Mouse (Mus musculus) embryo, embryonic 9.5 days (tissue): ENCODE results near the gene Bcar1.
A peak's percentile ranks its signal among the peaks of the same experiment; 100 is the strongest.

Experiments used
- DNase-seq: peaks from one replicate; pipeline ENCODE4 v3.0.0-alpha.2; 2017; ENCODE audit errors: extremely low spot score

Gene Bcar1

DNA sequence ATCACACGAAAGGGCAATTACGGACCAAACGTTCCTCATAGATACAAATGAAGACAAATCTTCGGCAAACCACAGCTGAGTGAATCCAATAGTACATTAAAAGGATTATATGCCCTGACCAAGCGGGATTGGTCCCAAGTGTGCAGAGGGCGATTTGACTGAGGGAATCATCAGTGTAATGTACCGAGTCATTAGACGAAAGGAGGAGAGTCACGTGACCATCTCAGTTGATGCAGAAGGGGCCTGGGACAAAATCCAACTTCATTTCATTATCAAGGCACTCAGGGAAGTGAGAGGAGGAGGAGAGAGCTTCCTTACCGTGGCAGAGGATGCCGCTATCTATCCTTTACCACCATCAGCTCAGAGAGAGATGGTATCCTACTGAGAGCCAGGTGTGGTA, 62.5 kb downstream of the Bcar1 start:
- no peak for DNase-seq

DNA sequence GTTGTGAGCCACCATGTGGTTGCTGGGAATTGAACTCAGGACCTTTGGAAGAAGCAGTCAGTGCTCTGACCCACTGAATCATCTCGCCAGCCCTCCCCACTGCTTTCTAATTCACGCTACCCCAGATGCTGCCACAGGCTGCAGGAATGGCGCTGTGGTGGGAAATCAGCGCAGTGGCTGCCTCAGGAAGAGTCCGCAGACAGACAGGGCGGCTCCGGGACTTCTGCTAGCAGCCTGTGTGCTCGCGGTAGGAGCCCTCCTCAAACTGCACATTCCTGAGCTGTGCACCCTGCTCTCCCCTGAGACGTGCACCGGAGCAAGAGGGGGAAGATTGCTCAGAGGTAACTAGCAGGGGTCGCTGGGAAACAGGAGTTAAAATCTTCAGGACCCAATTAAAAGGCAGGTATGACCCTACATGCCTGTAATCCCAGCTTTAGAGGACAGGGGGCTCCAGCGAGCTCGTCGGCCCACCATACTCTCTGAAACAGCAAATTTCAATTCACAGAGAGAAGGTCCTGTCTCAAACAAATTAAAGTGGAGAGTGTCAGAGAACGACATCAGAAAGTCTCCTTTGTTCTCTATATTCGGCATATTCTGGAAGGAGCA, 63.1 kb downstream of the Bcar1 start:
- peak; percentile 31 for DNase-seq

DNA sequence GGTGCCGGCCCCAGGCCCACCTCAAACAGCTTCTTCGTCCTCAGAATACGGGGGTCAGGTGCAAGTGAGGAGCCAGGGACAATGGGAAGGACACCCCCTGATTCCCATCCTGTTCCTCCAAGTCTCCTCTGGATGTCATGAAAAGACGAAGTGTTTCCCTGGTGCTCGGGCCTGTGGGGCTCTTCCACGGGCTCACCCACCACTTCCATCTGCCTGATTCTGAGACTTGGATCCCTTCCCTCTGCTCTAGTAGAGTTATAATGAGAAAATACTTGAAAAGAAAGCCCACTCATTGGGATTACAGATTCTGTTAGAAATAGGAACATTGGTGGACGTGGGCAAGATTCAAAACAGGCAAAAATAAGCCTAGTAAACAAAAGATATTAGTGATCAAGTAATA, 64.8 kb downstream of the Bcar1 start:
- DNase-seq: no peak

DNA sequence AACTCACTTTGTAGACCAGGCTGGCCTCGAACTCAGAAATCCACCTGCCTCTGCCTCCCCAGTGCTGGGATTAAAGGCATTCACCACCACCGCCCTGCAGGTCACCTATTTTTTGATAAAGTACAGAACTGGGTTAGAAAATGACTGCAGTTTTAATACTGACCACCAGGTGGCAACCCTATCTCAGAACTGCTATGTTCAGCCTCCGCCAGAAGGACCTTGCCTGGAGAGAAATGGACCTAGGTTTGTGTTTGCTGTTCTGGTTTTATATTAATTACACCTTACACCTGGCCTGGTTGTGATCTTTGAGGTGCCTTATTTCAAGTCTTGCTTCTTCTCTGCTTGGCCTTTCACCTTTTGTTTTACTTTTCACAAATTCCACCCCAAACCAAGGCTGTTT, 65.5 kb downstream of the Bcar1 start:
- DNase-seq: peak; percentile 67

DNA sequence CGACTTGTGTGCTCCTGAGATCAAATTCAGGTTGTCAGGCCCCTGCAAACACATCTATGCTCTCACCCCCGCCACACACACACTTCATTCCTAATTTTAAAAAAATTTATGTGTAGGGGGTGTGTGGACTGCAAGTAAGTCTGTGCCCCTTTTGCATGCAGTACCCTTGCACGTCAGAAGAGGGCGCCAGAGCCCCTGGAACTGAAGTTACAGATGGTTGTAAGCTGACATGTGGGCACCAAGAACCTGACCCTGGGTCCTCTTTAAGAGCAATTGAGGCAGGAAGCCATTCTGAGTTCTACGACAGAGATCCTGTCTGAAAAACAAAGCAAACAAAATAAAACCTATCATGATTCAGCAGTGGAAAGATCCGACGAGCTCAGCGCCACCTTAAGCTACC, 67.4 kb downstream of the Bcar1 start:
- no peak for DNase-seq

DNA sequence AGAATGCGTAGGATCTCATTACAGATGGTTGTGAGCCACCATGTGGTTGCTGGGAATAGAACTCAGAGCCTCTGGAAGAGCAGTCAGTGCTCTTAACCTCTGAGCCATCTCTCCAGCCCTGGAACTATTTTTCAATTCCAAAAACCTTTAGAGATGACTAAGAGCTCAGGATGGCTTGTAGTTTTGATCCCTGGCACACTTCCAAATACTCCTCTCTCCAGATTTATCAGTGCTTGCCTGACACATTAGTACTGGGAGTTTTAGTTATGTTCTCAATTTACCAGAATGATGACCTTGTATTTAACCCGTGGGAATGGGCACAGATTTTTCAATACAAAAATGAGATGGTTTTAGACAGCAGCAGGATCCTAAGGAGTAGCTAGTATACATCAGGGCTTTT, 76.9 kb downstream of the Bcar1 start:
- DNase-seq: no peak

DNA sequence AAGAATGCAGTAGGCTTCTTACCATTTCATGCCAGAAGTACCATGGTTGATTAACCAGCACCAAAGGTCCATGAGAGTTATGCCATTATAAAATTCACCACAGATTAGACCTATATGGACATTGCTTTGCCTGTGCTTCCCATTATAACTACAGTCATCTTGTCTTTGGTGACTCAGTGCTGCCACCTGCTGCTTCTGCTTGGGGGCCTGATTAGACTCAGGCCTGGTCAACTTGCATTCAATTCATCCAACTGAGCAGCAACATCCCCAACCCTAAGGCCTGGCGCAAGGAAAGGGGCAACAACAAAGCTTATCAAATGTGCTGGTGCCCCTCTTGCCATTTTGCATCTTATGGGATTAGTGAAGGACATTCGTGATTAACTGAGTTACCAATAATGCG, 81.1 kb downstream of the Bcar1 start:
- DNase-seq: peak; percentile 68
